Mouse (Mus musculus) lung, postnatal 10 days (tissue): Measurements from ENCODE around the gene Fcrl5.
A peak's percentile ranks its signal among the peaks of the same experiment; 100 is the strongest.
"Not testable (repeated sequence)": the region's sequence is repeated elsewhere in the genome, so short reads cannot be mapped to it uniquely, and the experiment has no call there.

ENCODE experiments used
- DNase-seq: peaks from one replicate; pipeline ENCODE4 v3.0.0; 2021

The Fcrl5 gene

DNA sequence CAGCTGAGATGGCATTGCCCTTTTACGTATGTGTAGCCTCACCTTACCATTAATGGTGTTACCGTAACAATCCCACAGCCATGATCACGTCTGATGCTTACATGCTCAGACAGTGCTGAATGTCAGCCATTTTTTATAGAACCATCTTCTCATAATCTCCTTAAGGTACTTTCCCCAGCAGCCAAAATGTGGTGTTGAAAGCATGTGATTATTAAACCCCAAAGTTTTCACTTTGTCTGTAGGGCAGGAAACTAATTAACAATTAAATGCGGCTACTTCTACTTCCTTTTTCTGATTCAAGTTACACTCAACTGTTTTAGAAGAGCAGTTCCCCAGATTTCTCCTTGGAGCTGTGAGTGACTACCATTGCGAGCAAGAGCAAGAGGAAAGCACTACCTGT lies at the start of gene Fcrl5:
Gene Fcrl5 (plus strand): TSS at position 295 of the 400 bp plus-strand sequence.
- no peak for DNase-seq

DNA sequence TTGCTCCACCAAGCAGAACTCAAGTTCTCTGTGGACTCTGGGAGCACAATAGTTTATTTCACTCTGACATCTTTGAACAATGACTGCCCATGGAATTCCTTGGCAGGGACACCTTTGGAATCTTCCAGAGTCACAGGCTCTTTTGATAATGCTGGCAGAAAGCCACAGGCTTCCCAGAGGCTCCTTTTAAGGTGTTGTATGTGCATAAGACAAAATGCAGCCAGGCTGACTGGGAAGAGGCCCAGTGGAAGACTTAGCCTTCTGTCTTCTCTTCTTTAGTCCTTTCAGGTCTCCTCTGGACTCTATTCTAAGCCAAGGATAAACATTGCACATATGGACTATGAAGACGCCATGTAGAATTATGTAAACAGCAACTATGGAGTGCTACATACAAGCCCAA lies 44.6 kb upstream of the Fcrl5 start:
- no peak for DNase-seq

DNA sequence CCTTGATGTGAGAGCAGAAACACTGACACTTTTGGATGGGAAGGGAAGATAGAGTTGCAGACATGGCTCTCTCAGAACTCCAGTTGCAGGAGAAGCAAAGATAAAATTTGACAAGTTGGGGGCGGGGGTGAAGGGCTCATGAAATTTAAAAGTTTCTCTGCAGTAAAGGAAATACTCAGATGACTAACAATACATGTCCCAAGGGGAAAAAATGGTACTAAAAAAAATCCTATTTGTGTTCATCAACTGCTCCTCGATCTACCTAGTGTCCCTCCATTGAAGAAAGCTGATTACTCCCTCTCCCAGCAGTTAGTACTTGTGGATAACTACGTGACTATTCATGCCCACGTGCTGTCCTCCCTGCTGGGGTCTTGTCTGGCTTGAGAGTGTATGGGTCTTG lies 36.8 kb upstream of the Fcrl5 start:
- DNase-seq, result no peak

DNA sequence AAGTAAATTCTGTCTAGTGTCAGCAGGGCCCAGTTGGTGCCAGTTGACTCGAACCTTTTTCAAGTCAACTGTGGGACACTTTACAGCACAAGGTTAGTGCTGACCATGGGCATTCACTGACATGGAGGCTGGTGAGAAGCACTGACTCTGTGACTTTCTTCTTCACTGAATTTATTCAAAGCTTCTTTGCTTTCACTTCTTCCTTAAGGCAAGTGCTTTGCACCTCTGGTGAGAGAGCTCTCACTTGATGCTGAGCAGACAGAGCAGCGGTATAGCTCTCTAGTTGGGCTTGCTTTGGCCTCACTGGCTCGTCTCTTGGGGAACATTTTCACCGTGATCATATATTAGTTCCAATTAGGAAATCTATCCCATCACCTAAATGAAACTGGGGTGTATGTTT lies 35.7 kb upstream of the Fcrl5 start:
- no peak for DNase-seq

DNA sequence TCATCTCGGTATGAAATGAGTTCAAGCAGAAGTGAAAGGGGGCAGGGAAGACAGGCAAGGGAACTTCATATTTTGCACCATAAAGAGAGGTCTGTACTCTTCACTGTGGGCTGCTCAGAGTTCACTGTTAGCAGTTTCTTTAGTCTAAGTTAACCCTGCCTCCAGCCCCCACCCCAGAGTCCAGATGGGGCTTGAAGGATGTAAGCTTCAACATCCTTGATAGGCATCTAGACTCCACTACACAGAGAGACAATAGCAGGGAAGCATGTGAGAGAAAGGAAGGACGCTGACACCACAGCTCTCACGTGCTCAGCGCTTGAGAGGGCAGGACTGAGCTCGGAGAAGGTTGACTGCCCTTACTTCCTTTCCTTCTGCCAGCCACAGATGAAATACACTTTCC lies 34.3 kb upstream of the Fcrl5 start:
- DNase-seq, result peak; percentile 7

DNA sequence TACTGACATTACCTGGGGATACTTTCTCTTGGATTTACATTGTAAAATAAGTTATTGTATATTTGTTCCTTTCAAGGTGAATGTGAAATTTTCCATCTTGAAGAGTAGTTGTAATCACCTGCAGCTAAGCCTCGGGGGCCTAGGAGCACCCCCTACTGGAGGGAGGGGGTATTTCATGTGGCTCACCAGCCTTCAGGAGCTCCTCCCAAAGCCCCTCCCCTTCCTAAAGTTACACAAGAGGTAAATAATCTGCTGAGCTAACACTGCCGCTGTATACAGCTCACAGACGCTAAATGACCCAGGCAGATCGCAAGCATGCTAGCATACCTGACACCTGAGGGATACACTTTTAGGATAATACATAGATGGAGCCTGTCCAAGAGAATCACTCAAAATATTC lies 27.4 kb upstream of the Fcrl5 start:
- DNase-seq, result peak; percentile 44

DNA sequence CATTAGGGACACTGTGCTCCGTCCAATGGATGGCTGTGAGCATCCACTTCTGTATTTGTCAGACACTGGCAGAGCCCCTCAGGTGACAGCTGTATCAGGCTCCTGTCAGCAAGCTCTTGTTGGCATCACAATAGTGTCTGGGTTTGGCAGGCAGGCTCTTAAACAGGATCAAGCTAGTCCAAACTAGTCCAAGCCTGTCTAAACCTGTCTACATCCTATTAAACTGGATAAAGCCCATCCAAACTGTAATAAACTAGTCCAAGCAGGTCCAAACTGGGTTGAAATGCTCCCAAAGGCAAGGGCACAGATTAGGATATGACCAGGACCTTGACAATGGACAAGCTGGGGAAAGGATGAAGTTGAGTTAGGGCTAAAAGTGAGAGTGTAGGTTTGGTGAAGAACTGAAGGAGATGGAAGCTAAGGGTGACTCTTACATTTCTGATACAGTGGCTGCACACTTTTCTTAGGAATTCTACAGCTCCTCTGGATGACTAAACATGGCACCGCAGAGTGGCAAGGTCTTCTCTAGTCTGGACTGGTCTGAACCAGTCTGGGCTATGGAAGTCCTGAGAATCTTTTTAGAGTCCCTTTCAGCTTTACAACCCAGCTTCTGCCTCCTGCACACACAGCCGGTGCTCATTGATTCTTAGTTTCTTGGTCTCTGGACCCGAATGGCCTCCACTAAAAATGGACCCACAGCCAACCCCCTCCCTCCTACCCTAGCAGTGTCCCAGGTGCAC lies 26.2 kb upstream of the Fcrl5 start:
- no peak for DNase-seq

DNA sequence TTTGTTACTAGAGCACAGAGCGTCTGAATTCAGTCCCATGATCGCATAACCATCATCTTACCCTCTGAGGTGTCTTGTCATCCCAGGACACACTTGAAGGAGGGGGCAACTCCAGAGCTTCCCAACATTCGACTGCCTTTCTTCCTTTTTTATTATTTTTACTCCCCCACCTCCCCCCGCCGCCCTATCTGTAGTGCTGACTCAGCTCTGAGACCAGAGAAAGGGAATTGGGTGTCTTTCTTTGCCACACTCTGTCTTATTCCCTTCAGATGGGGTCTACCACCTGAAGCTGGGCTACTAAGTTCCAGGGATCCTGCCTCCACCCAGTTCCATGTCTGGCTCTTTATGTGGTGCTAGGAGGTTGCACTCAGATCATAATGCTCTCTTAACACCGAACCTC lies 25.0 kb upstream of the Fcrl5 start:
- no peak for DNase-seq

DNA sequence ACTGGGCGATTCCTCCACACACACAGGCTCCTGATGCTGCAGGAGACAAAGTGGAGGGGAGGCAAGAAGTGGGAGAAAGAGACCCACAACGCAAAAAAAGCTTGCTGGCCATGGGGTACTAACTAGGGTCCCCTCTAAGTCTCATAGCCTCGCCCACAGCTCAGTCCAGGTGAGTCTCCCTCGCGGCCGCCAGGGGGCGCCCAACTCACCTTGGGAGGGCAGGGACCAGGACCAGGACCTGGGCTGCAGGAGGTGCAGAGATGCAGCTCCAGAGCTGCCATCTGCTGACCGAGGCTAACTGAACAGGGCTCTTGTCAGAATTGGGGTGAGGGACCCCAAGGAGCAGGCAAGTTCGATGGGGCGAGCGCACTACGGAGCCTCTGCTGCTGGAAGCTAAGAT lies 24.4 kb upstream of the Fcrl5 start:
- DNase-seq, result peak; percentile 37

DNA sequence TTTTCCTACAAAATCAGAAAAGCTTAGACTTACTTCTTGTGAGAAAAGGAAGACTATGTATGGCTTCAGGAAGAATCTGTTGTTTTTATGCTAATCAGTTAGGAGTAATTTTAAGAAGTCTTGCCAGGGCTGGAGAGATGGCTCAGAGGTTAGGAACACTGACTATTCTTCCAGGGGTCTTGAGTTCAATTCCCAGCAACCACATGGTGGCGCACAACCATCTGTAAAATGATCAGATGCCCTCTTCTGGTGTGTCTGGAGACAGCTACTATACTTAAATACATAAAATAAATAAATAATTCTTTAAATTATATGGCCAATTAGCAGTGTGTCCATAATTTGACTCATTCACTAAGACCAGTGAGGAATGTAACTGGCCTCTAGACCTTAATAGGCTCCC lies 14.9 kb upstream of the Fcrl5 start:
- no peak for DNase-seq

DNA sequence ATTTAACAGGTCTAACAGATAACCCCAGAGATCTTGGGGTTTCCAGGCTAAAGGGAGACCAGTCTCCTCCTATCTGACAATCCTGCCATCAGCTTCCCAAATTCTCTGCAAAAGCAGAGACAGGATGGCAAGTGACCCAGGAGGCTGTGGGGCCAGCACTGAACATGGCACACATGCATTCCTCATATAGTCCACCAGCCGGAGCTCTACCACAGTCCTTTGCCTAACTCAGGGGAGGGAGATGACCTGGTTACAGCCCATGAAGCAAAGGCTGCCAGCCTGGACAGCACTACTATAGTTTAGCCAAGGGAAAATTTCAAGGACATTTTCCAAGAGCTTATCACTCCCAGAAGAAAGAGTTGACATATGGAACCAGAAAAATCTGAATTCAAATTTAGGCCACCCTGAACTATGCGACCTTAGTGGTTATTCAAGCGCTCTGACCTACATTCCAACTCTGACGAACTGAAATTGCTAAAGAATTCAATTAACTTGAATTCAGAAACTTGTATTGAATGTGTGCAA lies 13.1 kb upstream of the Fcrl5 start:
- DNase-seq, result no peak

DNA sequence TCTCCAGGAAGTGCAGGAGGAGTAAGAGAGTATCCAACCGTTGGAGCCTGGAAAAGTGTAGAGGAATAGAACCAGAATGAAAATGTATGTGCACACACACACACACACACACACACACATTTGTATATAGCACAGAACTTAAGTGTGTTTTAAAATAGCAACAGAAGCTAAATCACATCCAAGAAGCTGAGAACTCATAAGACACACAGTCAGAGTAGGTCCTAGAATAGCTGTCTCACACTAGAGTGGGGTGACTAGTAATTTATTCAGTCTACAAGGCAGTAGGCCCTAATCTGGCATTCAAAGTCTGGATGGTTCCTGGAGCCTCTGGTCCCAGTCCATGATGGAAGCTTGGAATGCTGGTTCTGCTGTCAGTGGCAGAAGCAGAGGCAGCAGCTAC lies 5.0 kb downstream of the Fcrl5 start:
- no peak for DNase-seq

DNA sequence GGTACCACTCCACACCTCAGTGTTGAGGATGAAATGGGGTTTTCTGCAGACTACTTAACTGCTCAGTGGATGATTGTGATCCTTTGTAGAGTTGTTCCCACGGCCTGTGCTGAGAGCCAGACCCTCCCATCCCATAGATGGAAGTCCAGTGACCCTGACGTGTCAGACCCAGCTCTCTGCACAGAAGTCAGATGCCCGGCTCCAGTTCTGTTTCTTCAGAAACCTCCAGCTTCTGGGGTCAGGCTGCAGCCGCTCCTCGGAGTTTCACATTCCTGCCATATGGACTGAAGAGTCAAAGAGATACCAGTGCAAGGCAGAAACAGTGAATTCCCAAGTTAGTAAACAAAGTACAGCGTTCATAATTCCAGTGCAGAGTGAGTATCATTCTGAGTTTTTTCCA lies 8.4 kb downstream of the Fcrl5 start:
- DNase-seq, result peak; percentile 30

DNA sequence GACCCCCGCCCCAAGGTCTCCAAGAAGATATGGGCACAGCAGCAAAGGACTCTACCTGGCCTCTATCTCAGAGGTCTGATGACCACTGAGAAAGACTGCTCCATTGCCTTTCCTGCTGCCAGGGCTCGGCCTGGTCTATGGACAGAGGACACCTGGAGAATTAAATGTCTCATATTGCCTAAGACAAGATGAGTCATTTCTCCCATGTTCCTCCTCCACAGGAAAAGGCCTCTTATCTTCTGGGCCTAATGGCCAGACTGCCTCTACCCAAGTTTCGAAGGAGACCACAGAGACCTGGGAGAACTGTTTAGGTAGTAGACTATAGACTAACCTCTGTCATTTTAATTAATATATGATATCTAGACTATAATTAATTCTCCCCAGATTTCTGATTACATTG lies 29.9 kb downstream of the Fcrl5 start:
- DNase-seq, result no peak

DNA sequence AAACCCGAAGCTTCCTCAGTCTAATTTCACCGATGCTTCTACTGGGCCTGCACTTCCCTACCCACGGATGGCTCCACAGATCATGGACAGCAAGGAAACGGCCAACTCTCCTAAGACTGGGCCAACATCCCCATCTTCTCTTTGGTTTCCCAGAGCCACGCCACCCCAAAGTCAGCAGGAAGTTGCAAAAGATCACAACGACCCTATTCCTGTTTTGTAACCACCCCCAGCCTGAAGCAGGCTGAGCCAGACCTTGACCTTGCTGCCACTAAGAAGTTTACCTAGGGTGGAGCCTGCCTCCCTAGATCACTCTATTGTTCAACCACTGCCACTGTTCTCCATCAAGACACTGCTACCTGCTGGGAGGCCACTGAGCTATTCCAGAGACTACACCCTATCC lies 31.4 kb downstream of the Fcrl5 start:
- DNase-seq, result no peak

DNA sequence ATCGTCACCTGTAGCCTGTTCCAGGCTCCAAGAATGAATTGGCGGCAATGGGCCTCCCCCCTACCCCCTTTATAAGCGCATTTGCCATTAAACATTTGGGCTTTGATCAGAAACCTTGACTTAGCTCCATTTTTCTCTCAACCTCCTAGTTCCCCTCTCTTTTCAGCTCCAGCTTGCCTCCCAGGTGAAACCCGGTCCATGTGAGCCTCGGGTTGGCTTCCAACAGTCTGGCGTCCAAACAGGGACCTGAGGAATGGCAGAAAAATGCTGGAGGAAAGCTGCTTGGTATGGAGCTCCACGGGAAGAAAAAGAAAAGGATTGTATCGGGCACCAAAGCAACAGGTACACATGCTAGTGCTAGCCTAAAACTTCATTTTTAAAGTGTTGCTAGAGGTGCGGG lies 31.8 kb downstream of the Fcrl5 start:
- no peak for DNase-seq

DNA sequence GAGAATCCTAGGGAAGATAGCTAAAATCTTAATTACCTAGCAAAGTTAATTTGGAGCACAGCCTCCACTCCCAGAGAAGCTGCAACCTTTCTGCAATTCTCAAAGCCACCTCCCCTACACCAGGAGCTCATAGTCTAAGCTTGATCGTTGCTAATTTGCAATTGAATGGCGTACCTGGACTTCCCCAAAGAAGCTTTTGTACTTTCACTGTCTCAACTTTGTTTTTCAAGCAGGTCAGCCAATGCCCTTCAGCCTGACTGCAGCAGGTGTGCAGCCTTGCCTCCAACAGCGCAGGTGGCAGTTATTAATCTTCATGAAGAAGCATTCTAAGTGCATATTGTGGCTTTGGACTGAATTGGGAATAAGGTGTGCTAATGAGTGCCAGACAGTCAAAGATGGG lies 42.4 kb downstream of the Fcrl5 start:
- not testable (repeated sequence) for DNase-seq

DNA sequence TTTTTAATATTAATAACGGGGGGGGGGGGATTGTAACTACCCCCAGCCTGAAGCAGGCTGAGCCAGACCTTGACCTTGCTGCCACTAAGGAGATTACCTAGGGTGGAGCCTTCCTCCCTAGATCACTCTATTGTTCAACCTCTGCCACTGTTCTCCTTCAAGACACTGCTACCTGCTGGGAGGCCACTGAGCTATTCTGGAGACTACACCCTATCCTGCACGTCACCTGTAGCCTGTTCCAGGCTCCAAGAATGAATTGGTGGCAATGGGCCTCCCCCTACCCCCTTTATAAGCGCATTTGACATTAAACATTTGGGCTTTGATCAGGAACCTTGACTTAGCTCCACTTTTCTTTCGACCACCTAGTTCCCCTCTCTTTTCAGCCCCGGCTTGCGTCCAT lies 43.0 kb downstream of the Fcrl5 start:
- DNase-seq, result not testable (repeated sequence)

DNA sequence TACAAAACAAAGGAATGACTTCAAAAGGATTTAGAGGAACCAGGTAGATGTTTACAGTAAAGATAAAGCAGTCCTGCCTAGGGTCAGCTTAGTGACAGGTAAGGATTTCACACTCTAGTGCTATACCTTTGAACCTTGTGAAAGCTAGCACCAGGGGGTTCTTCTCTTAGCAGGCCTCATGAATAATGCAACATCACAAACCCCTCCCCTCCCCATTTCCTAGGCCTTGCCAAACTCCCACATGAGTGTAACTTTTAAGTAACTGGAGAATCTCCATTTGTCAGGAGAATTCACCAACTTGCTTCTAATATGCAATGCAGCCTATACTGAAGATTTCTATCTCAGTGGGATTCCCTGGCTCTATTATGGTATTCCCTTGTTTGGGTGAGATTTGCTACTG lies 43.7 kb downstream of the Fcrl5 start:
- DNase-seq, result not testable (repeated sequence)

DNA sequence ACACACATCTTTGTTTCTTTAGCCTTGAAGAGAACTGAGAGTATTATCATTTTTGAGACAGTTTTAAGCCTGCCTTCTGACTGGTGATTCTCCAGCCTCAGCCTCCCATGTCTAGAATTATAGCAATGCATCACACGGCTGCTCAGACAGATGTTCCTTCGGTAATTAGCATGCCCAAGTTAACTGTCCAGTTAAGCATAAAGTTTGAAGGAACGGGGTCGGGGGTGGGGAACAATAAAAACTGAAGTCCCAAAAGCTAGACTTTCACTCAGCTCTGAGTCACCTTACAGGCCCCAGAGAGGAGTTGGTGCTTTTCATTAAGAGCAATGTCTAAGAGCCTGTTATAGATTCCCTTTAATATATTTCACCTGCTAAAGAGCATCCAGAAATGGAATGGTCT lies 51.8 kb downstream of the Fcrl5 start:
- no peak for DNase-seq

DNA sequence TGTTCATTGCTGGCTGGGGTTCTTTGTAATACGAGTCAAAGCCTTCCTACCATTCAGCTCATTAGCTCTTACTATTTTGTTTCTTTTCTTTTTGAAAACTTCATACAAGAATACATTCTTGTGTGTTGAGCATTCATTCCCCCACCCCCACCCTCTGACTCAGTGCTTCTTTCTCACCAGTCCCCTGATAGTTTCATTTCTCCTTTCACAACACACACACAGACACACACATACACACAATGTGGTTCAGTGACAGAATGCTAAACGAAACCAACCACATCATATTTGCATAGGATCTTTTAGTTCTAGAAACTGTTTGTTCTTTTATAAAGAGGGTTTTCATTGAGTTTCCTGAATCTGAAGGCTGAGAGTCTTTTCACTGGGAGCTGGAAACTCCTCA lies 52.3 kb downstream of the Fcrl5 start:
- no peak for DNase-seq

DNA sequence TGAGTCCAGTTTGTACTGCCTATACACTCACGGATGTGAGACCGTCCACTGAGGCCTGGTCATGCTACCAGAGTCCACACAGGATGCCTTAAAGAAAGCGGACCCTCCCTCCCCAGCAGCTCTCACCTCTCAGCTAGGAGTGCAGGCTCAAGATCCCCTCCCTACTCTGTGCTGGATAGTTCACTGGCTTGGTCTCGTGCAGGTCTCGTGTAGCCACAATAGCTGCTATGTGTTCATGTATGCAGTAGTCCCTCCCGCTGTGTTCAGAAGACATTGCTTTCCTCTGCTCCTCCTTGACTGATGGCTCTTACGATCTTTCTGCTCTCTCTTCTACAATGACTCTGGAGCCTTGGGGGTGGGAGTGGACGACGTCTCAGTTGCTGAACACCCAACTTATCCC lies 62.7 kb downstream of the Fcrl5 start:
- no peak for DNase-seq

DNA sequence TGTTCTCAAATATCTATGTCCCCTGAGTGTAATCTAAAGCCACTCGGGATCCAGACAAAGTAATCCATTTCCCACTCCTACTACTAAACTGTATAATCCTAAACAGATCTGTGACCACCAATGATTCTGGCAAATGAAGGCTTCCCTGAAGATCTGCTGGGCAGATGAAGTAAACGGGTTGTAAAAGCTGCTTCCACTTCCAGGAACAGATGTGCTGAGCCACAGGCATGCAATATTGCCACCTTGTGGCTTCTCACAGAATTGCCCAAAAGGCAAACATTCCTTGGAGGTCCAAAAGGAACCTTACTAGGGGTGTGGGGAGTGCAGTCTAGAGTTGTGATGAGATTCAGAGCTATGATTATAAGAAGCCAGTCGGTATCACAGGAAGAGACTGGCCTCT lies 63.5 kb downstream of the Fcrl5 start:
- peak; percentile 83 for DNase-seq

DNA sequence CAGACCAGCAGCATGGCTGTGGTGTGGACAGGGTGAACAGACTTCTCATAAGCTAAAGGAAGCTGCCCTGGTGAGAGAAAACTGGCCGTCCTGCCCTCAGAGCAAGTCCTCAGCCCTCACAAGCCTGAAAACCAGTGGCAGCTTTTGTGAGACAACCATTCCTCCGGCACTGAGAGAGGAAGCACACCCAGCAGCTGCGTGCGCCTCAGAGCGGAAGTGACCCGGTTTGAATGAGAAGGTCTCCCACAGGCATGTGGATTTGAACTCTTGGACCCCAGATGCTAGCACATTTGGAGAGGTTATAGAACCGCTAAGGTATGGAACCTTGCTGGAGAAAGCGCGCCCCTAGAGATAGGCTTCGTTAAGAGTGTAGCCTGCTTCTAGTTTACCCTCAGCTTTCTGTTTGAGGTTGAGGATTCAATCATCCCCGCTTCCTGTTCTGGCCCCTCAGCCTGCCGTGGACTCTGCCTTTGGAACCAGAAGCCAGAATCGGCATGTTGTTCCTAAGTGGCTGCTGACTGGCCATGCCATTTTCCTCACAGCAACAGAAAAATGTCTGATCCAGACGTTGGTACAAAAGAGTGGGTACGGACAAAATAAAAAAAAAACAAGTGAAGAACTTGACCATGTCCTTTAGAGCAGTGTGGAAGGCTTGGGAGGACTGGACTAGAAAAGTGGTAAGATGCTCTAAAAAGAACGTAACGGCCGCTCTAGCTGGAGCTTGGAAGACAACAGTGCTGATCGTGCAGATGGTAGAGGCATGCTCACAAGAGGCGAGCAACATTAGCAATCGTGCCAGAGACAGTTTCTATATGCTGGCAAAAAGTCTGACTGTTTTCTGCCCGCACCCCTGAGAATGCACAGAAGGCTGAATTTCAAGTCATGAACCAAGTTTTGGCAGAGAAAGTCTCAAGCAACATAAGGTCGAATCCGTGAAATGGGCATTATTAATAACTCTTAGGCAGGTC lies 64.8 kb downstream of the Fcrl5 start:
- DNase-seq, result peak; percentile 24
